Mouse (Mus musculus): Measurements from ENCODE around the gene Oprl1. TPM values are rescaled to one million over a fixed set of nuclear protein-coding genes. Genes with fewer than 3 reads are reported as not detected.
A peak's percentile ranks its signal among the peaks of the same experiment; 100 is the strongest.

Oprl1 gene
- total and polyA plus RNA-seq, 2 experiments: 0.06 TPM; not detected in 1

- DNase-seq (ENCODE audit: extremely low read depth, low read depth, low spot score): no peak
- H3K27me3 ChIP-seq (ENCODE audit: control insufficient read depth, insufficient read depth, low read length): peaks cover 15% of the 10 kb centered on the region
- no peak overlapping the region for H3K9ac ChIP-seq (ENCODE audit: low read depth, low read length)
- TF ChIP-seq POLR2A (IDR thresholded peaks at IDR 0.05; ENCODE audit: extremely low read depth, insufficient read depth, low read length): no peak
- TF ChIP-seq CTCF (IDR thresholded peaks at IDR 0.05; ENCODE audit: low read depth, low read length): no peak
- H3K27ac ChIP-seq (replicated peaks; ENCODE audit: insufficient read depth, low read depth, low read length): peak overlapping the region; percentile 59; the same call in 1 of the 2 replicates
- no peak overlapping the region for H3K4me3 ChIP-seq (ENCODE audit: insufficient read depth, low read depth, low read length)
- WGBS: 78% methylated on average over 4 of the region's 4 CpGs
- H3K4me1 ChIP-seq (ENCODE audit: control insufficient read depth, insufficient read depth, low read length): peaks cover 6% of the 10 kb centered on the region; the same call in 1 of the 2 replicates
- peaks cover 4% of the 10 kb centered on the region; the same call in 1 of the 2 replicates for H3K79me2 ChIP-seq (ENCODE audit: control insufficient read depth, insufficient read depth, low read length)
- H3K36me3 ChIP-seq (ENCODE audit: control insufficient read depth, insufficient read depth, low read length): no peaks in the 10 kb centered on the region
Measured at GRCm38 (mm10) chr2:181674934-181675333, 39.9 kb upstream of the Oprl1 start.

- peak overlapping the region; percentile 62 for H3K27ac ChIP-seq (replicated peaks; ENCODE audit: insufficient read depth, low read depth, low read length)
- TF ChIP-seq POLR2A (IDR thresholded peaks at IDR 0.05; ENCODE audit: extremely low read depth, insufficient read depth, low read length) (no peak), CTCF (IDR thresholded peaks at IDR 0.05; ENCODE audit: low read depth, low read length) (0 out of 2 replicates have a peak, but pooled peaks have one; percentile 9)
- H3K4me3 ChIP-seq (ENCODE audit: insufficient read depth, low read depth, low read length): no peak overlapping the region
- no peak overlapping the region for H3K9ac ChIP-seq (ENCODE audit: low read depth, low read length)
- peaks cover 4% of the 10 kb centered on the region; the same call in 1 of the 2 replicates for H3K79me2 ChIP-seq (ENCODE audit: control insufficient read depth, insufficient read depth, low read length)
- WGBS: 8% methylated on average over 14 of the region's 14 CpGs
- H3K27me3 ChIP-seq (ENCODE audit: control insufficient read depth, insufficient read depth, low read length): peaks cover 10% of the 10 kb centered on the region
- no peaks in the 10 kb centered on the region for H3K36me3 ChIP-seq (ENCODE audit: control insufficient read depth, insufficient read depth, low read length)
- peaks cover 6% of the 10 kb centered on the region; the same call in 1 of the 2 replicates for H3K4me1 ChIP-seq (ENCODE audit: control insufficient read depth, insufficient read depth, low read length)
- DNase-seq (ENCODE audit: extremely low read depth, low read depth, low spot score): peak; percentile 17
Measured at GRCm38 (mm10) chr2:181675454-181675853, 39.4 kb upstream of the Oprl1 start.

GRCm38 (mm10) chr2:181676424-181676823 is 38.4 kb upstream of the Oprl1 start:
- H3K36me3 ChIP-seq (ENCODE audit: control insufficient read depth, insufficient read depth, low read length): no peaks in the 10 kb centered on the region
- TF ChIP-seq CTCF (IDR thresholded peaks at IDR 0.05; ENCODE audit: low read depth, low read length): no peak
- no peak for TF ChIP-seq POLR2A (IDR thresholded peaks at IDR 0.05; ENCODE audit: extremely low read depth, insufficient read depth, low read length)
- no peak overlapping the region for H3K4me3 ChIP-seq (ENCODE audit: insufficient read depth, low read depth, low read length)
- H3K9ac ChIP-seq (ENCODE audit: low read depth, low read length): no peak overlapping the region
- no peak for DNase-seq (ENCODE audit: extremely low read depth, low read depth, low spot score)
- peaks cover 2% of the 10 kb centered on the region for H3K27me3 ChIP-seq (ENCODE audit: control insufficient read depth, insufficient read depth, low read length)
- H3K79me2 ChIP-seq (ENCODE audit: control insufficient read depth, insufficient read depth, low read length): no peaks in the 10 kb centered on the region
- peaks cover 8% of the 10 kb centered on the region; the same call in 1 of the 2 replicates for H3K4me1 ChIP-seq (ENCODE audit: control insufficient read depth, insufficient read depth, low read length)
- WGBS: 73% methylated on average over 2 of the region's 2 CpGs
- 0 out of 2 replicates have a peak overlapping the region, but pooled peaks have one; percentile 23 for H3K27ac ChIP-seq (replicated peaks; ENCODE audit: insufficient read depth, low read depth, low read length)

GRCm38 (mm10) chr2:181677096-181677754 is 37.6 kb upstream of the Oprl1 start:
- Histone ChIP-seq H3K27me3 (ENCODE audit: control insufficient read depth, insufficient read depth, low read length) (no peaks in the 10 kb centered on the region), H3K9ac (ENCODE audit: low read depth, low read length) (no peak overlapping the region), H3K27ac (replicated peaks; ENCODE audit: insufficient read depth, low read depth, low read length) (peak overlapping the region; percentile 77), H3K4me3 (ENCODE audit: insufficient read depth, low read depth, low read length) (no peak overlapping the region), H3K36me3 (ENCODE audit: control insufficient read depth, insufficient read depth, low read length) (no peaks in the 10 kb centered on the region), H3K79me2 (ENCODE audit: control insufficient read depth, insufficient read depth, low read length) (no peaks in the 10 kb centered on the region), H3K4me1 (ENCODE audit: control insufficient read depth, insufficient read depth, low read length) (peaks cover 8% of the 10 kb centered on the region; the same call in 1 of the 2 replicates)
- DNase-seq (ENCODE audit: extremely low read depth, low read depth, low spot score): no peak
- WGBS: 83% methylated on average over 5 of the region's 5 CpGs
- no peak for TF ChIP-seq POLR2A (IDR thresholded peaks at IDR 0.05; ENCODE audit: extremely low read depth, insufficient read depth, low read length)
- TF ChIP-seq CTCF (IDR thresholded peaks at IDR 0.05; ENCODE audit: low read depth, low read length): peak; percentile 24; the same call in 1 of the 2 replicates

GRCm38 (mm10) chr2:181677755-181678098 is 37.1 kb upstream of the Oprl1 start:
- Histone ChIP-seq H3K27me3 (ENCODE audit: control insufficient read depth, insufficient read depth, low read length) (no peaks in the 10 kb centered on the region), H3K36me3 (ENCODE audit: control insufficient read depth, insufficient read depth, low read length) (no peaks in the 10 kb centered on the region), H3K4me1 (ENCODE audit: control insufficient read depth, insufficient read depth, low read length) (peaks cover 8% of the 10 kb centered on the region; the same call in 1 of the 2 replicates), H3K79me2 (ENCODE audit: control insufficient read depth, insufficient read depth, low read length) (no peaks in the 10 kb centered on the region), H3K9ac (ENCODE audit: low read depth, low read length) (no peak overlapping the region), H3K27ac (replicated peaks; ENCODE audit: insufficient read depth, low read depth, low read length) (peak overlapping the region; percentile 77), H3K4me3 (ENCODE audit: insufficient read depth, low read depth, low read length) (no peak overlapping the region)
- no peak for TF ChIP-seq POLR2A (IDR thresholded peaks at IDR 0.05; ENCODE audit: extremely low read depth, insufficient read depth, low read length)
- TF ChIP-seq CTCF (IDR thresholded peaks at IDR 0.05; ENCODE audit: low read depth, low read length): no peak
- no peak for DNase-seq (ENCODE audit: extremely low read depth, low read depth, low spot score)
- WGBS: 36% methylated on average over 3 of the region's 3 CpGs

- Histone ChIP-seq H3K36me3 (ENCODE audit: control insufficient read depth, insufficient read depth, low read length) (no peaks in the 10 kb centered on the region), H3K9ac (ENCODE audit: low read depth, low read length) (no peak overlapping the region), H3K79me2 (ENCODE audit: control insufficient read depth, insufficient read depth, low read length) (no peaks in the 10 kb centered on the region), H3K27ac (replicated peaks; ENCODE audit: insufficient read depth, low read depth, low read length) (no peak overlapping the region), H3K4me1 (ENCODE audit: control insufficient read depth, insufficient read depth, low read length) (peaks cover 8% of the 10 kb centered on the region; the same call in 1 of the 2 replicates), H3K27me3 (ENCODE audit: control insufficient read depth, insufficient read depth, low read length) (no peaks in the 10 kb centered on the region), H3K4me3 (ENCODE audit: insufficient read depth, low read depth, low read length) (no peak overlapping the region)
- TF ChIP-seq CTCF (IDR thresholded peaks at IDR 0.05; ENCODE audit: low read depth, low read length): peak; percentile 93
- TF ChIP-seq POLR2A (IDR thresholded peaks at IDR 0.05; ENCODE audit: extremely low read depth, insufficient read depth, low read length): no peak
- 56% methylated on average over 1 of the region's 1 CpGs for WGBS
- DNase-seq (ENCODE audit: extremely low read depth, low read depth, low spot score): peak; percentile 78
Measured at GRCm38 (mm10) chr2:181678780-181679179, 36.0 kb upstream of the Oprl1 start.
